Mouse (Mus musculus) heart, embryonic 12.5 days (tissue): ENCODE measurements around the gene Wfikkn2. TPM values are rescaled to one million over a fixed set of nuclear protein-coding genes. Genes with fewer than 3 reads are reported as not detected.

Experiments used
- ATAC-seq: fragments of 200-750 bp; cut with Nextera tagmentation; 2 replicates; pipeline ENCODE4 v1.8.0; 2017; ENCODE audit warnings: moderate TSS enrichment, moderate library complexity; ENCODE audit not compliant: insufficient number of reproducible peaks, low FRiP score
- H3K27ac ChIP-seq: fragments of 300-500 bp; sonication (generic); 2 replicates; pipeline ENCODE4 v1.5.1; 2016; ENCODE audit warnings: mild to moderate bottlenecking, moderate library complexity; ENCODE audit not compliant: poor library complexity, severe bottlenecking
- H3K27me3 ChIP-seq: fragments of 300-500 bp; sonication (generic); replicated peaks from 2 replicates; pipeline ENCODE4 v1.6.1; 2016; ENCODE audit warnings: mild to moderate bottlenecking, moderate library complexity
- H3K36me3 ChIP-seq: fragments of 300-500 bp; sonication (generic); 2 replicates; pipeline ENCODE4 v1.6.1; 2016; ENCODE audit warnings: mild to moderate bottlenecking, moderate library complexity
- H3K4me1 ChIP-seq: fragments of 300-500 bp; sonication (generic); replicated peaks from 2 replicates; pipeline ENCODE4 v1.6.1; 2016; ENCODE audit warnings: mild to moderate bottlenecking
- H3K4me2 ChIP-seq: fragments of 300-500 bp; sonication (generic); 2 replicates; pipeline ENCODE4 v1.6.1; 2016; ENCODE audit warnings: mild to moderate bottlenecking, moderate library complexity
- H3K4me3 ChIP-seq: fragments of 300-500 bp; sonication (generic); 2 replicates; pipeline ENCODE4 v1.5.1; 2016; ENCODE audit warnings: mild to moderate bottlenecking
- H3K9ac ChIP-seq: fragments of 300-500 bp; sonication (generic); 2 replicates; pipeline ENCODE4 v1.6.1; 2016; ENCODE audit warnings: mild to moderate bottlenecking, moderate library complexity
- H3K9me3 ChIP-seq: fragments of 300-500 bp; sonication (generic); replicated peaks from 2 replicates; pipeline ENCODE4 v1.6.1; 2016; ENCODE audit warnings: mild to moderate bottlenecking, moderate library complexity
- WGBS: fragments of 180-500 bp; shearing (Covaris S2); methylation state at CpG from one replicate; pipeline ENCODE4 v1.1.7; 2016; 5-methylcytosine and 5-hydroxymethylcytosine counted together
- polyA plus RNA-seq: library from polyadenylated mRNA; unstranded; fragments of >200 nt; fragmentation: Nextera tagmentation; extraction: Ambion mirVana; gene quantifications from 2 replicates; pipeline ENCODE4 v1.2.1, GENCODE M21; 2016

The Wfikkn2 gene
- polyA plus RNA-seq, 1 experiment from 2014 or later: 2.5 TPM

GRCm38 (mm10) chr11:94259814-94260213 lies 14.0 kb upstream of the Wfikkn2 start:
- H3K9ac ChIP-seq: no peak overlapping the region
- H3K9me3 ChIP-seq: peaks cover 6% of the 10 kb centered on the region; the same call in 1 of the 2 replicates
- no peak for ATAC-seq
- H3K27ac ChIP-seq: no peak overlapping the region; the same call in 1 of the 2 replicates
- H3K4me1 ChIP-seq: peaks cover 6% of the 10 kb centered on the region; the same call in 1 of the 2 replicates
- H3K4me2 ChIP-seq: no peak overlapping the region
- no peak overlapping the region for H3K4me3 ChIP-seq
- no peaks in the 10 kb centered on the region for H3K27me3 ChIP-seq
- WGBS: 79% methylated on average over 4 of the region's 4 CpGs
- no peaks in the 10 kb centered on the region for H3K36me3 ChIP-seq

- Histone ChIP-seq H3K27me3 (no peaks in the 10 kb centered on the region), H3K9me3 (peaks cover 6% of the 10 kb centered on the region; the same call in 1 of the 2 replicates), H3K4me2 (no peak overlapping the region), H3K4me1 (0 out of 2 replicates have a peak, but pooled peaks cover 4% of the 10 kb centered on the region), H3K4me3 (no peak overlapping the region), H3K27ac (no peak overlapping the region), H3K9ac (no peak overlapping the region), H3K36me3 (no peaks in the 10 kb centered on the region)
- ATAC-seq: no peak
- 64% methylated on average over 14 of the region's 14 CpGs for WGBS
Measured at GRCm38 (mm10) chr11:94257987-94258386, 12.2 kb upstream of the Wfikkn2 start.

- no peak overlapping the region for H3K4me3 ChIP-seq
- 0 out of 2 replicates have a peak, but pooled peaks cover 4% of the 10 kb centered on the region for H3K4me1 ChIP-seq
- no peak overlapping the region for H3K4me2 ChIP-seq
- peaks cover 6% of the 10 kb centered on the region; the same call in 1 of the 2 replicates for H3K9me3 ChIP-seq
- 66% methylated on average over 5 of the region's 5 CpGs for WGBS
- no peaks in the 10 kb centered on the region for H3K27me3 ChIP-seq
- H3K27ac ChIP-seq: no peak overlapping the region
- H3K9ac ChIP-seq: no peak overlapping the region
- no peaks in the 10 kb centered on the region for H3K36me3 ChIP-seq
- no peak for ATAC-seq
Measured at GRCm38 (mm10) chr11:94255733-94256132, 9.9 kb upstream of the Wfikkn2 start.

GRCm38 (mm10) chr11:94253691-94254090 lies 7.9 kb upstream of the Wfikkn2 start:
- WGBS: 84% methylated on average over 10 of the region's 10 CpGs
- Histone ChIP-seq H3K4me3 (no peak overlapping the region), H3K9ac (no peak overlapping the region), H3K9me3 (peaks cover 6% of the 10 kb centered on the region; the same call in 1 of the 2 replicates), H3K4me2 (no peak overlapping the region), H3K27ac (no peak overlapping the region), H3K4me1 (0 out of 2 replicates have a peak, but pooled peaks cover 4% of the 10 kb centered on the region), H3K36me3 (no peaks in the 10 kb centered on the region), H3K27me3 (no peaks in the 10 kb centered on the region)
- ATAC-seq: no peak

GRCm38 (mm10) chr11:94253156-94253555 lies 7.4 kb upstream of the Wfikkn2 start:
- WGBS: 74% methylated on average over 9 of the region's 9 CpGs
- H3K9ac ChIP-seq: no peak overlapping the region
- H3K4me1 ChIP-seq: 0 out of 2 replicates have a peak, but pooled peaks cover 4% of the 10 kb centered on the region
- no peak for ATAC-seq
- no peak overlapping the region for H3K4me3 ChIP-seq
- H3K36me3 ChIP-seq: no peaks in the 10 kb centered on the region
- no peak overlapping the region for H3K27ac ChIP-seq
- no peaks in the 10 kb centered on the region for H3K27me3 ChIP-seq
- H3K4me2 ChIP-seq: no peak overlapping the region
- H3K9me3 ChIP-seq: peaks cover 6% of the 10 kb centered on the region; the same call in 1 of the 2 replicates

GRCm38 (mm10) chr11:94246789-94247061 lies 920 bp upstream of the Wfikkn2 start:
- H3K4me2 ChIP-seq: no peak overlapping the region
- 0 out of 2 replicates have a peak overlapping the region, but pooled peaks have one; percentile 13 for H3K9ac ChIP-seq
- WGBS: 66% methylated on average over 8 of the region's 8 CpGs
- H3K36me3 ChIP-seq: no peaks in the 10 kb centered on the region
- ATAC-seq: no peak
- no peaks in the 10 kb centered on the region for H3K9me3 ChIP-seq
- peaks cover 11% of the 10 kb centered on the region; the same call in 1 of the 2 replicates for H3K27me3 ChIP-seq
- H3K4me3 ChIP-seq: no peak overlapping the region
- peaks cover 32% of the 10 kb centered on the region for H3K4me1 ChIP-seq
- H3K27ac ChIP-seq: no peak overlapping the region

GRCm38 (mm10) chr11:94244385-94244784 lies 1.4 kb downstream of the Wfikkn2 start:
- H3K27me3 ChIP-seq: peaks cover 19% of the 10 kb centered on the region; the same call in 1 of the 2 replicates
- WGBS: 57% methylated on average over 9 of the region's 9 CpGs
- H3K4me2 ChIP-seq: no peak overlapping the region
- no peak overlapping the region for H3K27ac ChIP-seq
- no peaks in the 10 kb centered on the region for H3K36me3 ChIP-seq
- no peak for ATAC-seq
- H3K4me3 ChIP-seq: no peak overlapping the region
- H3K9ac ChIP-seq: no peak overlapping the region
- H3K4me1 ChIP-seq: peaks cover 37% of the 10 kb centered on the region
- no peaks in the 10 kb centered on the region for H3K9me3 ChIP-seq

GRCm38 (mm10) chr11:94243422-94244180 lies 2.2 kb downstream of the Wfikkn2 start:
- Histone ChIP-seq H3K4me1 (peaks cover 37% of the 10 kb centered on the region), H3K4me2 (peak overlapping the region; percentile 71), H3K27ac (no peak overlapping the region), H3K4me3 (peak overlapping the region; percentile 40), H3K36me3 (no peaks in the 10 kb centered on the region), H3K9ac (peak overlapping the region; percentile 69), H3K9me3 (no peaks in the 10 kb centered on the region), H3K27me3 (peaks cover 21% of the 10 kb centered on the region; the same call in 1 of the 2 replicates)
- ATAC-seq: peak; percentile 44; the same call in 1 of the 2 replicates
- WGBS: 30% methylated on average over 15 of the region's 15 CpGs

GRCm38 (mm10) chr11:94242760-94243421 lies 2.9 kb downstream of the Wfikkn2 start:
- H3K4me1 ChIP-seq: peaks cover 37% of the 10 kb centered on the region
- ATAC-seq: peak; percentile 58

GRCm38 (mm10) chr11:94239706-94240105 lies 6.1 kb downstream of the Wfikkn2 start:
- no peaks in the 10 kb centered on the region for H3K9me3 ChIP-seq
- no peak overlapping the region for H3K9ac ChIP-seq
- H3K4me2 ChIP-seq: no peak overlapping the region
- no peak overlapping the region for H3K4me3 ChIP-seq
- no peak for ATAC-seq
- WGBS: 33% methylated on average over 9 of the region's 9 CpGs
- H3K4me1 ChIP-seq: peaks cover 25% of the 10 kb centered on the region
- H3K27ac ChIP-seq: no peak overlapping the region
- no peaks in the 10 kb centered on the region for H3K36me3 ChIP-seq
- H3K27me3 ChIP-seq: peaks cover 13% of the 10 kb centered on the region; the same call in 1 of the 2 replicates

More at GRCm38 (mm10) chr11:94242760-94243421, 2.9 kb downstream of the Wfikkn2 start:
- peak overlapping the region; percentile 71 for H3K4me2 ChIP-seq
- H3K36me3 ChIP-seq: no peaks in the 10 kb centered on the region
- H3K9ac ChIP-seq: peak overlapping the region; percentile 69
- peaks cover 21% of the 10 kb centered on the region; the same call in 1 of the 2 replicates for H3K27me3 ChIP-seq
- 0 out of 2 replicates have a peak overlapping the region, but pooled peaks have one; percentile 5 for H3K27ac ChIP-seq
- 4% methylated on average over 29 of the region's 29 CpGs for whole genome bisulfite sequencing
- H3K9me3 ChIP-seq: no peaks in the 10 kb centered on the region
- peak overlapping the region; percentile 40 for H3K4me3 ChIP-seq

GRCm38 (mm10) chr11:94238786-94239185 lies 7.0 kb downstream of the Wfikkn2 start:
- no peak overlapping the region for H3K27ac ChIP-seq
- WGBS: 86% methylated on average over 8 of the region's 8 CpGs
- ATAC-seq: no peak
- H3K4me1 ChIP-seq: peaks cover 27% of the 10 kb centered on the region
- H3K27me3 ChIP-seq: peaks cover 13% of the 10 kb centered on the region; the same call in 1 of the 2 replicates
- no peak overlapping the region for H3K9ac ChIP-seq
- no peak overlapping the region for H3K4me2 ChIP-seq
- H3K36me3 ChIP-seq: no peaks in the 10 kb centered on the region
- no peak overlapping the region for H3K4me3 ChIP-seq
- no peaks in the 10 kb centered on the region for H3K9me3 ChIP-seq
